Mouse (Mus musculus) G1E (cell line): ENCODE data around the gene Snx30.

ENCODE experiments used
- CTCF ChIP-seq: IDR thresholded peaks from 2 replicates; pipeline ENCODE4 v1.5.1; 2012; ENCODE audit warnings: low read depth, low read length, inconsistent platforms, mixed read lengths
- GATA1 ChIP-seq: IDR thresholded peaks from 2 replicates; pipeline ENCODE4 v1.6.1; 2012; ENCODE audit warnings: borderline replicate concordance, low read length, inconsistent platforms, mixed read lengths
- GATA2 ChIP-seq: IDR thresholded peaks from 2 replicates; pipeline ENCODE4 v1.6.1; 2012; ENCODE audit warnings: low read depth, low read length, inconsistent platforms, borderline replicate concordance
- POLR2AphosphoS5 ChIP-seq: IDR thresholded peaks from 2 replicates; pipeline ENCODE4 v1.6.1; 2012; ENCODE audit warnings: low read depth, low read length, inconsistent platforms; ENCODE audit not compliant: insufficient replicate concordance
- TAL1 ChIP-seq: conservative IDR thresholded peaks from 2 replicates; pipeline ENCODE4 v1.6.1; 2012; ENCODE audit warnings: low read depth, low read length, inconsistent platforms, mixed read lengths

- no peak for TF ChIP-seq CTCF
- no peak for TF ChIP-seq POLR2AphosphoS5
- TF ChIP-seq TAL1, result no peak
- TF ChIP-seq GATA1, result no peak
- no peak for TF ChIP-seq GATA2
Measured at GRCm38 (mm10) chr4:59890086-59890600, 84.5 kb downstream of the Snx30 start.
